Mouse (Mus musculus): ENCODE data around the gene Tmco5b. TPM values are rescaled to one million over a fixed set of nuclear protein-coding genes. Genes with fewer than 3 reads are reported as not detected.

Gene Tmco5b
- polyA plus RNA-seq (2015; fragmentation: Nextera tagmentation; extraction: Ambion mirVana), result not detected in 2 replicates

GRCm38 (mm10) chr2:113285432-113285831 lies at the start of gene Tmco5b:
Tmco5b (plus strand) TSS chr2:113285732.

Other genes with a start within 250 kb of the Tmco5b start
- 0.24 and 0.53 TPM in 2 replicates for gene Ryr3, start 68.6 kb upstream of the Tmco5b start, polyA plus RNA-seq (2015; fragmentation: Nextera tagmentation; extraction: Ambion mirVana)
- 0.71 and 0.93 TPM in 2 replicates for gene Fmn1, start 42.0 kb downstream of the Tmco5b start, polyA plus RNA-seq (2015; fragmentation: Nextera tagmentation; extraction: Ambion mirVana)

All from spleen, postnatal 0 days (tissue).